Mouse (Mus musculus): Measurements from ENCODE around the gene 2310022B05Rik.

Gene 2310022B05Rik

GRCm38 (mm10) chr8:124658415-124658814 is 4.8 kb downstream of the 2310022B05Rik start:
- DNase-seq (ENCODE audit: low read depth): peak; percentile 75

GRCm38 (mm10) chr8:124657961-124658360 is 5.2 kb downstream of the 2310022B05Rik start:
- DNase-seq (ENCODE audit: low read depth): peak; percentile 66

- no peak for DNase-seq (ENCODE audit: low read depth)
These were observed 9.3 kb downstream of the 2310022B05Rik start for GRCm38 (mm10) chr8:124653568-124654475.

- DNase-seq (ENCODE audit: low read depth): no peak
These were observed 10.6 kb downstream of the 2310022B05Rik start for GRCm38 (mm10) chr8:124652546-124652945.

- no peak for DNase-seq (ENCODE audit: low read depth)
These were observed 11.4 kb downstream of the 2310022B05Rik start for GRCm38 (mm10) chr8:124651776-124652175.

- no peak for DNase-seq (ENCODE audit: low read depth)
These were observed 14.9 kb downstream of the 2310022B05Rik start for GRCm38 (mm10) chr8:124648311-124648710.

GRCm38 (mm10) chr8:124643540-124644339 is 19.4 kb downstream of the 2310022B05Rik start:
- DNase-seq (ENCODE audit: low read depth): no peak

- DNase-seq (ENCODE audit: low read depth): no peak
These were observed 21.6 kb downstream of the 2310022B05Rik start for GRCm38 (mm10) chr8:124641599-124641998.

GRCm38 (mm10) chr8:124635247-124635502 is 28.0 kb downstream of the 2310022B05Rik start:
- DNase-seq (ENCODE audit: low read depth): no peak

GRCm38 (mm10) chr8:124634411-124635246 is 28.5 kb downstream of the 2310022B05Rik start:
- no peak for DNase-seq (ENCODE audit: low read depth)

GRCm38 (mm10) chr8:124633001-124633703 is 30.0 kb downstream of the 2310022B05Rik start:
- no peak for DNase-seq (ENCODE audit: low read depth)

GRCm38 (mm10) chr8:124631966-124632365 is 31.2 kb downstream of the 2310022B05Rik start:
- no peak for DNase-seq (ENCODE audit: low read depth)

GRCm38 (mm10) chr8:124630891-124631290 is 32.3 kb downstream of the 2310022B05Rik start:
- DNase-seq (ENCODE audit: low read depth): no peak

- no peak for DNase-seq (ENCODE audit: low read depth)
These were observed 32.7 kb downstream of the 2310022B05Rik start for GRCm38 (mm10) chr8:124630489-124630888.

- no peak for DNase-seq (ENCODE audit: low read depth)
These were observed 36.9 kb downstream of the 2310022B05Rik start for GRCm38 (mm10) chr8:124626251-124626650.

- no peak for DNase-seq (ENCODE audit: low read depth)
These were observed 41.9 kb downstream of the 2310022B05Rik start for GRCm38 (mm10) chr8:124621255-124621654.

- DNase-seq (ENCODE audit: low read depth): no peak
These were observed 44.9 kb downstream of the 2310022B05Rik start for GRCm38 (mm10) chr8:124618252-124618651.

GRCm38 (mm10) chr8:124617266-124617869 is 45.8 kb downstream of the 2310022B05Rik start:
- DNase-seq (ENCODE audit: low read depth): peak; percentile 19

GRCm38 (mm10) chr8:124614325-124614724 is 48.8 kb downstream of the 2310022B05Rik start:
- DNase-seq (ENCODE audit: low read depth): no peak

GRCm38 (mm10) chr8:124608972-124609353 is 54.2 kb downstream of the 2310022B05Rik start:
- DNase-seq (ENCODE audit: low read depth): no peak

Data from c-Kit-positive CD71-positive TER-119-negative erythroid progenitor cells, embryonic 14.5 days (primary cell).